Mouse (Mus musculus) limb, embryonic 11.5 days (tissue): ENCODE data around the gene Rora. TPM values are rescaled to one million over a fixed set of nuclear protein-coding genes. Genes with fewer than 3 reads are reported as not detected.

Experiments used
- ATAC-seq: fragments of 200-750 bp; cut with Nextera tagmentation; 2 replicates; pipeline ENCODE4 v1.8.0; 2017; ENCODE audit warnings: low read depth; ENCODE audit not compliant: insufficient number of reproducible peaks, low FRiP score, low TSS enrichment
- DNase-seq: peaks from one replicate; pipeline ENCODE4 v3.0.0-alpha.2; 2015; ENCODE audit warnings: low spot score
- H3K27ac ChIP-seq: fragments of 300-500 bp; sonication (generic); replicated peaks from 2 replicates; pipeline ENCODE4 v1.5.1; 2014; ENCODE audit warnings: low read depth, mild to moderate bottlenecking, low read length
- H3K27me3 ChIP-seq: fragments of 300-500 bp; sonication (generic); 2 replicates; pipeline ENCODE4 v1.6.1; 2014; ENCODE audit warnings: mild to moderate bottlenecking, low read length, mixed read lengths; ENCODE audit not compliant: control insufficient read depth, insufficient read depth
- H3K36me3 ChIP-seq: fragments of 300-500 bp; sonication (generic); 2 replicates; pipeline ENCODE4 v1.6.1; 2014; ENCODE audit warnings: mild to moderate bottlenecking, low read length, moderate library complexity, mixed read lengths; ENCODE audit not compliant: control insufficient read depth, insufficient read depth
- H3K4me1 ChIP-seq: fragments of 300-500 bp; sonication (generic); 2 replicates; pipeline ENCODE4 v1.6.1; 2014; ENCODE audit warnings: low read length, mixed read lengths; ENCODE audit not compliant: control insufficient read depth, insufficient read depth
- H3K4me2 ChIP-seq: fragments of 300-500 bp; sonication (generic); 2 replicates; pipeline ENCODE4 v1.6.1; 2014; ENCODE audit warnings: low read depth, mild to moderate bottlenecking, moderate library complexity; ENCODE audit not compliant: severe bottlenecking
- H3K4me3 ChIP-seq: fragments of 300-500 bp; sonication (generic); 2 replicates; pipeline ENCODE4 v1.5.1; 2014; ENCODE audit warnings: low read depth, low read length
- H3K9ac ChIP-seq: fragments of 300-500 bp; sonication (generic); 2 replicates; pipeline ENCODE4 v1.6.1; 2014; ENCODE audit warnings: mild to moderate bottlenecking, low read length
- H3K9me3 ChIP-seq: fragments of 300-500 bp; sonication (generic); 2 replicates; pipeline ENCODE4 v1.6.1; 2016; ENCODE audit warnings: low read length; ENCODE audit not compliant: control insufficient read depth
- WGBS: fragments of 180-500 bp; shearing (Covaris S2); extraction: QIAGEN DNeasy Blood & Tissue Kit; methylation state at CpG from one replicate; pipeline ENCODE4 v1.1.7; 2014; 5-methylcytosine and 5-hydroxymethylcytosine counted together
- polyA plus RNA-seq: library from polyadenylated mRNA; unstranded; fragments of >200 nt; fragmentation: Nextera tagmentation; extraction: Ambion mirVana; gene quantifications from 2 replicates; pipeline ENCODE4 v1.2.1, GENCODE M21; 2014

Rora gene
- polyA plus RNA-seq, 1 experiment from 2014 or later, result 3.1 TPM

DNA sequence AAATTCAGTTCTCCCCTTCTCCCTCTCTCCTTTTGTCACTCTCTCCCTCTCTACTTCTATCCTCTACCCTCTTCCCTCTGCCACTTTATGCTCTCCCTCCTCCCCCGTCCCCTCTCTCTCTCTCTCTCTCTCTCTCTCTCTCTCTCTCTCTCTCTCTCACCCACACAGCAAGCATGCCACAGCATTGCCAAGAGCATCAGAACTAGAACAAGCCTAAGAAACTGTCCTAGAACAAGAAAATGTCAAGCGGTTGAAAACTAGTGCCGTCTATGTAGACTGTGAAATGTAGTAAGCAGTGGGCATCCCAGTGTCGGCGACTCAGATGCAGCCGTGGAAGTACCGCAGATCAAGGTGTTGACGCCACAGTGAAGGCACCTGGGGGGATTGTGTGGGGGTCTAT, 596.7 kb downstream of the Rora start:
- WGBS, result 89% methylated on average over 8 of the region's 8 CpGs
- ATAC-seq (no peak), DNase-seq (no peak)
- Histone ChIP-seq H3K9me3 (no peaks in the 10 kb centered on the region), H3K4me2 (no peak overlapping the region), H3K27me3 (no peaks in the 10 kb centered on the region), H3K36me3 (no peaks in the 10 kb centered on the region), H3K9ac (no peak overlapping the region), H3K4me1 (no peaks in the 10 kb centered on the region), H3K27ac (no peak overlapping the region), H3K4me3 (no peak overlapping the region)

DNA sequence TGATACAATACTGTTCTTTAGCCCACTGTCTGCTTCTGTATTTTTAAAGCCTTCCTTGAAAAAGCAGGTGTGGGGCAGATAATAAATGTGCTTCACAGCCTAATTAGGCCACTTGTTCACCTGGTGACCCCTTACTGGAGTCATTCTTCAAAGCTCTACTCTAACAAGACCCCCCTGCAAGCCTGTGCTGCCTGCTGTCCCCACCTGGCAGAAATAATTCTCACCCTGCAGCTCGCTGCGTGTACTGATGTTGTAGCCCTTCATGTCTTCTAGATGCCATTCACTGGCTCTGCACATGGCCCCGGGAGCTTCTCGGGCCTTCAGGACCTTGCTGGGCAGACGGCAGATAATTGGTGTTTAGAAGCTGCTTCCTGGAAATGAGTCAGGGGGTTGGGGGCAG, 604.9 kb downstream of the Rora start:
- H3K4me1 ChIP-seq, result peaks cover 10% of the 10 kb centered on the region; the same call in 1 of the 2 replicates
- no peak overlapping the region for H3K9ac ChIP-seq
- no peaks in the 10 kb centered on the region for H3K36me3 ChIP-seq
- DNase-seq (peak; percentile 46), ATAC-seq (no peak)
- 16% methylated on average over 5 of the region's 5 CpGs for WGBS
- H3K9me3 ChIP-seq, result no peaks in the 10 kb centered on the region
- no peak overlapping the region for H3K4me3 ChIP-seq
- no peak overlapping the region for H3K27ac ChIP-seq
- H3K27me3 ChIP-seq, result no peaks in the 10 kb centered on the region
- H3K4me2 ChIP-seq, result no peak overlapping the region

DNA sequence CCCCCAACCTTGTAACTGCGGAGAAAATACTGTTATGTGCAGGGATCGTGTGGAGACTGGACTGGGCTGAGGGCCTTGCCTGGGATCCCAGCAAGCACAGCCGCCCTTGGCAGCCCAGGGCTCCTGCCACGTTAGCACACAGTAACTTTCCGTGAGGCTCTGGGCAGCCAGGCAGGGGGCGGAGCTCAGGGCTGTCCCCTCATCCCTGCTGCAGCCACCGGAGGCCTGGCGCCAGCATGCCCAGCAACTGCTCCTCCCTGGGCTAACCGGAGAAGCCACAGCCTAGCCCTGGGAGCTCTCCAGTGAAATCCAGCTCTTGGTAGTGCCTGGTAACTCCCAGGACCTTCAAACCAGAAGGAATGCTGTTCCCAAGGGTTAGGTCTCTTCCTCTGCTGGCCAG, 605.8 kb downstream of the Rora start:
- DNase-seq, result peak; percentile 76
- Histone ChIP-seq H3K4me3 (no peak overlapping the region), H3K4me2 (peak overlapping the region; percentile 7; the same call in 1 of the 2 replicates), H3K9me3 (no peaks in the 10 kb centered on the region), H3K4me1 (peaks cover 10% of the 10 kb centered on the region; the same call in 1 of the 2 replicates), H3K27ac (no peak overlapping the region), H3K9ac (peak overlapping the region; percentile 43; the same call in 1 of the 2 replicates), H3K27me3 (no peaks in the 10 kb centered on the region), H3K36me3 (no peaks in the 10 kb centered on the region)
- WGBS, result 2% methylated on average over 9 of the region's 9 CpGs
- ATAC-seq, result no peak

DNA sequence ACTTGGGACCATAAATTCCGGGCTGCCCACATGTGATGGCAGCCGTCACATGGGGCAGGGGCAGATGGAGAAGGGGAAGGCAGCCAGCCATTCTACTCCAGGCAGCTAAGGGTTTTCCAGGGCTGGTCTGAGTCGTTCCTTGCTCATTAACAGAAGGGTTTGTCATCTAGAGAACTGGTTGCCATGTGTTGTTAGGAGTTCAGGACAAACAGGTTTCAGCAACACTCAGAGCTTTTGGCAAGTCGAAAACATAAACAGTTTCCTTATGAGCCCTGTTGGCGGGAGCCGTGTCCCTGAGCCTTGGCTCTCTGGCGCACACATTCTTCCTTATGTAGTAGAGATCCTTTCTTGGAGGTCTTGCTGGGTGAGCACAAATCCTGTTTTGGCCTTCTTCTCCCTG, 611.6 kb downstream of the Rora start:
- H3K9me3 ChIP-seq, result no peaks in the 10 kb centered on the region
- no peak overlapping the region for H3K9ac ChIP-seq
- ATAC-seq (no peak), DNase-seq (no peak)
- H3K4me1 ChIP-seq, result no peaks in the 10 kb centered on the region
- no peak overlapping the region for H3K4me3 ChIP-seq
- H3K4me2 ChIP-seq, result no peak overlapping the region
- H3K27me3 ChIP-seq, result no peaks in the 10 kb centered on the region
- H3K36me3 ChIP-seq, result no peaks in the 10 kb centered on the region
- 59% methylated on average over 7 of the region's 7 CpGs for WGBS
- H3K27ac ChIP-seq, result no peak overlapping the region

DNA sequence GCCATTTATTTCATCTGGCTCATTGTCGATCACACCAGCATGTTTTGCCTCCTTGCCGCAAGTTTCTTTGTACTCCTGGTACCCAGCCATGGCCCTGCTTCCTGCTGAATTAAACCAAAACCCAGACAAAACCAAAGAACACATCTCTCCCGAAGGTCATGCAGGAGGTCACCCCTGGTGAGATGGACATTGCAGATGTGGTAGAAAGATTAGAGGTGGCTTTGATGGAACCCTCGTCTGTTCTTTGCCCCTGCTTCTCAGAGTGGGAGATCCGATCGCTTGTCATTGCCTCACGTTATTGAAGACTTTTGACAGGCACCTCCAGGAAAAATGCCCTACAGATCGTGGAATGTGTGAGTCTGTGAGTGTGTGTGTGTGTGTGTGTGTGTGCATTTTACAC, 616.8 kb downstream of the Rora start:
- no peak overlapping the region for H3K9ac ChIP-seq
- no peaks in the 10 kb centered on the region for H3K4me1 ChIP-seq
- 43% methylated on average over 8 of the region's 8 CpGs for WGBS
- H3K36me3 ChIP-seq, result no peaks in the 10 kb centered on the region
- H3K27me3 ChIP-seq, result no peaks in the 10 kb centered on the region
- no peak overlapping the region for H3K4me3 ChIP-seq
- no peak overlapping the region for H3K27ac ChIP-seq
- no peak overlapping the region for H3K4me2 ChIP-seq
- no peak for ATAC-seq
- DNase-seq, result no peak
- H3K9me3 ChIP-seq, result no peaks in the 10 kb centered on the region

DNA sequence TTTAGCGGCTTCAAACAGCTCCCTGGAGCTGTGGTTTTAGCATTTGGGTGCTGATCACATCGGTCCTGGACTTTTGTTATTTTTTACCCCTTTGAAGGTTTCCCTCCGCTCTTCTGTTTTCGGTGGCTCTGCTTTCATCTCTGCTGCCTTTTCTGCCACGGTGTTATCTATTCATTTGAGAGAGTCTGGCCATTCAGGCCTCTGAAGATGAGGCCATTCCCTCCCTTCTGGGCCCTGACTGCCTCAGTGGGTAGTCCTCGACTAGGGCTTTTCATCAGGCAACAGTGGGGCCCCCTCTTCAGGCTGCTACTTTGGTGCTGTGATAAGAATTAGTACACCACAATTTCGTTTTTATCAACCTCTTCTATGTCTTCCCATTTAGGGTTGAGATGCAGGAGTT, 617.3 kb downstream of the Rora start:
- WGBS, result 22% methylated on average over 7 of the region's 7 CpGs
- no peaks in the 10 kb centered on the region for H3K9me3 ChIP-seq
- H3K4me1 ChIP-seq, result no peaks in the 10 kb centered on the region
- H3K27me3 ChIP-seq, result no peaks in the 10 kb centered on the region
- H3K36me3 ChIP-seq, result no peaks in the 10 kb centered on the region
- ATAC-seq (no peak), DNase-seq (no peak)
- no peak overlapping the region for H3K27ac ChIP-seq
- H3K4me3 ChIP-seq, result no peak overlapping the region
- H3K4me2 ChIP-seq, result no peak overlapping the region
- H3K9ac ChIP-seq, result no peak overlapping the region

DNA sequence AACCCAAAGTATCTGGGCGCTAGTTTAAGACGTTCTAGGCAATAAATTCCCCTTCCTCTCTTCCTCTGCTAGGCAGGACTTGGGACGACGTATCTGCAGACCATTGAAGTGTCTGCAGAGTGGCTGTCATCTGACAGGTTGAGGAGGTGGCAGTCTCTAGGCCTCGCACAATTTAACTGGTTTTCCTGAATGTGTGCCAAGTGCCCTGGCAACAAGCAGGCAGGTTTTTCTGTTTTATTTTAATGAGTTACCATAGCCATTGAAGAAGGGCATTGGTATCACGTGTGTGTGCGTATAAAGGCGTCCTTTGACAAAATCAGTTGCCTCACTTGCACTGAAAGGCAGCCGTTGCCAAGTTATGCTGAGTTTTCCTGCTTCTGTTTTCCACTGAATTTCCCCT, 619.3 kb downstream of the Rora start:
- no peak overlapping the region for H3K4me3 ChIP-seq
- no peak overlapping the region for H3K4me2 ChIP-seq
- no peak for ATAC-seq
- H3K4me1 ChIP-seq, result no peaks in the 10 kb centered on the region
- no peaks in the 10 kb centered on the region for H3K36me3 ChIP-seq
- H3K9me3 ChIP-seq, result no peaks in the 10 kb centered on the region
- H3K27me3 ChIP-seq, result no peaks in the 10 kb centered on the region
- H3K9ac ChIP-seq, result no peak overlapping the region
- H3K27ac ChIP-seq, result no peak overlapping the region
- no peak for DNase-seq
- 52% methylated on average over 9 of the region's 9 CpGs for WGBS

DNA sequence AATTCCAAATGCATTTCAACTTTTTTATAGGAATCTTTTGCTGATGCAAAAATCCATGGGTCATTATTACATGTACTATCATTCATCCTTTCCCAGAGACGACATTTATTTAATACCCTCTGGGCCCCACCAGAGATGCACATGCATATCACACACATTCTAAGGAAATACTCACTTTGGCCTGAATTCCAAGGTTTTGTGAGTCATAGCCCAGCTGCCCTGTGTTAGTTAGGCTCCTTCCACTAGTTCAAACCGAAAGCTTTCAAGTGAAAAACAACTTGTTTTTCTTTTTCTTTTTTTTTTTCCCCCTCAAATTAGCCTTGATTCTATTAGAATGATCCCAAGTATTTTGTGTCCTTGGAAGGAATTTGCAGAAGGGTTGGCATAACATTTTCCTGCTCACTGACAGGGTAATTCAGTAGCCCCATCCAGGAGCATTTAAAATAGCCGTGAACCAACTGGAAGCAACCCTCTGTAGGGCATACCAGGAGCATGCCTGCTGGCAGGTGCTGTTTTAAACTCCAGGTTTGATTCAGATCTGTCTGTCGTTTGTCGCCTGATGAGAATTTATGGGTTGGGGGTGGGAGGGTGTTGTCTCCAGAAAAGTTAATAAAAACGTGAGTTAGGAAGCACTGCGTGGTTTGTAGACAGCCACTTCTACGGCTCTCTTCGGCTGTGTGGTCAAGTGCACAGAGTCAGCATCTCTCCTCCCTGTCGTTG, 621.3 kb downstream of the Rora start:
- no peak overlapping the region for H3K4me3 ChIP-seq
- H3K27ac ChIP-seq, result no peak overlapping the region
- H3K9ac ChIP-seq, result no peak overlapping the region
- no peaks in the 10 kb centered on the region for H3K9me3 ChIP-seq
- no peaks in the 10 kb centered on the region for H3K36me3 ChIP-seq
- ATAC-seq, result no peak
- DNase-seq, result no peak
- H3K4me1 ChIP-seq, result no peaks in the 10 kb centered on the region
- 52% methylated on average over 10 of the region's 10 CpGs for WGBS
- H3K4me2 ChIP-seq, result no peak overlapping the region
- H3K27me3 ChIP-seq, result no peaks in the 10 kb centered on the region

DNA sequence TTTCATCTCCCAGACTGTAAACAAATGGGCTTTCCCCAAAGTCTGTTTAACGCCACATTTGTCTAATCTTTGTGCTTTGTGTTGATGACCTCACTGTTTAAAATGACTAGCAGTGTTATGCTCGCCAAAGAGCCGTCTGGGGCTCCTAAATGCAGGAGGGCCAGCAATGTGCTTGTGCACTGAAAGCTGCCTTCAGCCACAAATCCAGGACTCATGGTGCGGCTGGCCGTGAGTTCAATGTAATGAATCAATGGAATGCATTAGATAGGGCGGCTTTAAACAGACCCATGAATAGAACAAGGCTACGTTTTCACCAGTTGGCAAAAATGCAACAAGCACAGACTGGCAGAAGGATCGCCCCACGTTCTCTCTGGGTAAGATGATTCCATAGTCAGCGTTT, 623.7 kb downstream of the Rora start:
- Histone ChIP-seq H3K4me2 (no peak overlapping the region), H3K4me1 (no peaks in the 10 kb centered on the region), H3K36me3 (no peaks in the 10 kb centered on the region), H3K27me3 (no peaks in the 10 kb centered on the region), H3K4me3 (no peak overlapping the region), H3K27ac (no peak overlapping the region), H3K9me3 (no peaks in the 10 kb centered on the region), H3K9ac (no peak overlapping the region)
- DNase-seq (no peak), ATAC-seq (no peak)
- WGBS, result 66% methylated on average over 10 of the region's 10 CpGs
